Mouse (Mus musculus) midbrain, embryonic 16.5 days (tissue): ENCODE data around the gene Acsl5. TPM values are rescaled to one million over a fixed set of nuclear protein-coding genes. Genes with fewer than 3 reads are reported as not detected.
A peak's percentile ranks its signal among the peaks of the same experiment; 100 is the strongest.

Experiments used
- ATAC-seq: fragments of 200-750 bp; cut with Nextera tagmentation; 2 replicates; pipeline ENCODE4 v1.8.0; 2017; ENCODE audit warnings: moderate TSS enrichment
- H3K27ac ChIP-seq: fragments of 300-500 bp; sonication (generic); 2 replicates; pipeline ENCODE4 v1.5.1; 2014; ENCODE audit warnings: mild to moderate bottlenecking, low read length, mixed read lengths
- H3K27me3 ChIP-seq: fragments of 300-500 bp; sonication (generic); 2 replicates; pipeline ENCODE4 v1.6.1; 2014; ENCODE audit warnings: low read depth, low read length, mixed read lengths; ENCODE audit not compliant: control insufficient read depth, insufficient read depth
- H3K36me3 ChIP-seq: fragments of 300-500 bp; sonication (generic); 2 replicates; pipeline ENCODE4 v1.6.1; 2014; ENCODE audit warnings: mild to moderate bottlenecking, low read length, moderate library complexity, mixed read lengths; ENCODE audit not compliant: control insufficient read depth, insufficient read depth
- H3K4me1 ChIP-seq: fragments of 300-500 bp; sonication (generic); 2 replicates; pipeline ENCODE4 v1.6.1; 2014; ENCODE audit warnings: mild to moderate bottlenecking, low read length, mixed read lengths; ENCODE audit not compliant: control insufficient read depth, insufficient read depth
- H3K4me2 ChIP-seq: fragments of 300-500 bp; sonication (generic); 2 replicates; pipeline ENCODE4 v1.6.1; 2014; ENCODE audit warnings: mild to moderate bottlenecking, low read length, mixed read lengths
- H3K4me3 ChIP-seq: fragments of 300-500 bp; sonication (generic); 2 replicates; pipeline ENCODE4 v1.5.1; 2014; ENCODE audit warnings: low read depth, mild to moderate bottlenecking, low read length, moderate library complexity, mixed read lengths
- H3K9ac ChIP-seq: fragments of 300-500 bp; sonication (generic); 2 replicates; pipeline ENCODE4 v1.6.1; 2014; ENCODE audit warnings: low read depth, low read length, mixed read lengths
- H3K9me3 ChIP-seq: fragments of 300-500 bp; sonication (generic); replicated peaks from 2 replicates; pipeline ENCODE4 v1.6.1; 2014; ENCODE audit warnings: mild to moderate bottlenecking, low read length, mixed read lengths; ENCODE audit not compliant: control insufficient read depth, poor library complexity, severe bottlenecking
- WGBS: fragments of 180-500 bp; shearing (Covaris S2); extraction: QIAGEN DNeasy Blood & Tissue Kit; methylation state at CpG from one replicate; pipeline ENCODE4 v1.1.7; 2014; 5-methylcytosine and 5-hydroxymethylcytosine counted together
- polyA plus RNA-seq: library from polyadenylated mRNA; unstranded; fragments of >200 nt; fragmentation: Nextera tagmentation; extraction: Ambion mirVana; gene quantifications from 2 replicates; pipeline ENCODE4 v1.2.1, GENCODE M21; 2015

The Acsl5 gene
- polyA plus RNA-seq, 1 experiment from 2014 or later = 14.7 TPM

GRCm38 (mm10) chr19:55216876-55217275, 34.9 kb upstream of the Acsl5 start:
- no peak for ATAC-seq
- 92% methylated on average over 4 of the region's 4 CpGs for WGBS

GRCm38 (mm10) chr19:55217365-55217764, 34.4 kb upstream of the Acsl5 start:
- no peak overlapping the region for H3K4me2 ChIP-seq
- no peaks in the 10 kb centered on the region for H3K36me3 ChIP-seq
- no peak overlapping the region for H3K4me3 ChIP-seq
- H3K9ac ChIP-seq = no peak overlapping the region
- ATAC-seq = no peak
- H3K4me1 ChIP-seq = peaks cover 5% of the 10 kb centered on the region; the same call in 1 of the 2 replicates
- H3K9me3 ChIP-seq = no peaks in the 10 kb centered on the region
- H3K27ac ChIP-seq = no peak overlapping the region
- 85% methylated on average over 9 of the region's 9 CpGs for WGBS
- H3K27me3 ChIP-seq = no peaks in the 10 kb centered on the region

More at GRCm38 (mm10) chr19:55216876-55217275, 34.9 kb upstream of the Acsl5 start:
- Histone ChIP-seq H3K27me3 (no peaks in the 10 kb centered on the region), H3K36me3 (no peaks in the 10 kb centered on the region), H3K4me3 (no peak overlapping the region), H3K4me2 (no peak overlapping the region), H3K4me1 (peaks cover 5% of the 10 kb centered on the region; the same call in 1 of the 2 replicates), H3K9me3 (no peaks in the 10 kb centered on the region), H3K9ac (no peak overlapping the region), H3K27ac (no peak overlapping the region)

GRCm38 (mm10) chr19:55218192-55218739, 33.5 kb upstream of the Acsl5 start:
- H3K9me3 ChIP-seq = no peaks in the 10 kb centered on the region
- H3K4me1 ChIP-seq = peaks cover 5% of the 10 kb centered on the region; the same call in 1 of the 2 replicates
- H3K4me3 ChIP-seq = peak overlapping the region; percentile 40
- peak; percentile 84 for ATAC-seq
- peak overlapping the region; percentile 53 for H3K9ac ChIP-seq
- peak overlapping the region; percentile 58 for H3K4me2 ChIP-seq
- H3K36me3 ChIP-seq = no peaks in the 10 kb centered on the region
- H3K27me3 ChIP-seq = no peaks in the 10 kb centered on the region
- WGBS = 4% methylated on average over 20 of the region's 20 CpGs
- H3K27ac ChIP-seq = no peak overlapping the region

- Histone ChIP-seq H3K9me3 (no peaks in the 10 kb centered on the region), H3K4me3 (peak overlapping the region; percentile 40), H3K9ac (peak overlapping the region; percentile 53), H3K4me1 (peaks cover 5% of the 10 kb centered on the region; the same call in 1 of the 2 replicates), H3K36me3 (no peaks in the 10 kb centered on the region), H3K4me2 (peak overlapping the region; percentile 58), H3K27me3 (no peaks in the 10 kb centered on the region), H3K27ac (no peak overlapping the region)
- WGBS = 8% methylated on average over 12 of the region's 12 CpGs
- peak; percentile 47; the same call in 1 of the 2 replicates for ATAC-seq
Observed at GRCm38 (mm10) chr19:55218741-55219221, 33.0 kb upstream of the Acsl5 start.

- Histone ChIP-seq H3K4me3 (no peak overlapping the region), H3K4me2 (no peak overlapping the region; the same call in 1 of the 2 replicates), H3K27me3 (no peaks in the 10 kb centered on the region), H3K36me3 (no peaks in the 10 kb centered on the region), H3K9ac (no peak overlapping the region), H3K9me3 (no peaks in the 10 kb centered on the region), H3K27ac (no peak overlapping the region), H3K4me1 (peaks cover 5% of the 10 kb centered on the region; the same call in 1 of the 2 replicates)
- 70% methylated on average over 8 of the region's 8 CpGs for WGBS
- no peak for ATAC-seq
Observed at GRCm38 (mm10) chr19:55219359-55219758, 32.4 kb upstream of the Acsl5 start.

GRCm38 (mm10) chr19:55221208-55221607, 30.5 kb upstream of the Acsl5 start:
- H3K36me3 ChIP-seq = no peaks in the 10 kb centered on the region
- H3K4me3 ChIP-seq = no peak overlapping the region
- no peak overlapping the region for H3K27ac ChIP-seq
- 84% methylated on average over 6 of the region's 6 CpGs for whole genome bisulfite sequencing
- H3K27me3 ChIP-seq = no peaks in the 10 kb centered on the region
- no peaks in the 10 kb centered on the region for H3K9me3 ChIP-seq
- peaks cover 5% of the 10 kb centered on the region; the same call in 1 of the 2 replicates for H3K4me1 ChIP-seq
- ATAC-seq = no peak
- H3K4me2 ChIP-seq = no peak overlapping the region
- no peak overlapping the region for H3K9ac ChIP-seq

- H3K36me3 ChIP-seq = no peaks in the 10 kb centered on the region
- H3K27me3 ChIP-seq = no peaks in the 10 kb centered on the region
- H3K4me2 ChIP-seq = no peak overlapping the region
- 91% methylated on average over 9 of the region's 9 CpGs for WGBS
- H3K9ac ChIP-seq = no peak overlapping the region
- H3K27ac ChIP-seq = no peak overlapping the region
- peaks cover 5% of the 10 kb centered on the region; the same call in 1 of the 2 replicates for H3K4me1 ChIP-seq
- no peak overlapping the region for H3K4me3 ChIP-seq
- no peaks in the 10 kb centered on the region for H3K9me3 ChIP-seq
- no peak for ATAC-seq
Observed at GRCm38 (mm10) chr19:55222268-55222667, 29.5 kb upstream of the Acsl5 start.

GRCm38 (mm10) chr19:55226621-55227020, 25.1 kb upstream of the Acsl5 start:
- no peak for ATAC-seq
- Histone ChIP-seq H3K9me3 (no peaks in the 10 kb centered on the region), H3K4me3 (no peak overlapping the region), H3K27ac (no peak overlapping the region), H3K9ac (no peak overlapping the region), H3K36me3 (no peaks in the 10 kb centered on the region), H3K4me1 (peaks cover 4% of the 10 kb centered on the region; the same call in 1 of the 2 replicates), H3K27me3 (no peaks in the 10 kb centered on the region), H3K4me2 (no peak overlapping the region)
- WGBS = 55% methylated on average over 5 of the region's 5 CpGs

GRCm38 (mm10) chr19:55227135-55227534, 24.6 kb upstream of the Acsl5 start:
- Histone ChIP-seq H3K27ac (no peak overlapping the region), H3K4me2 (no peak overlapping the region), H3K4me1 (peaks cover 4% of the 10 kb centered on the region; the same call in 1 of the 2 replicates), H3K36me3 (no peaks in the 10 kb centered on the region), H3K4me3 (no peak overlapping the region), H3K9me3 (no peaks in the 10 kb centered on the region), H3K9ac (no peak overlapping the region), H3K27me3 (no peaks in the 10 kb centered on the region)
- 88% methylated on average over 7 of the region's 7 CpGs for WGBS
- ATAC-seq = no peak
